Mouse (Mus musculus): ENCODE data around the gene Zfp420. TPM values are rescaled to one million over a fixed set of nuclear protein-coding genes. Genes with fewer than 3 reads are reported as not detected.
"Not testable (repeated sequence)": the region's sequence is repeated elsewhere in the genome, so short reads cannot be mapped to it uniquely, and the experiment has no call there.

The Zfp420 gene
- 1 to 10 TPM; 5.0 to 6.3 TPM for total RNA-seq (2021)
- long read RNA-seq, experiment 1, partial matches to known transcripts: 0 of 4 reads
- long read RNA-seq, experiment 1, other reads (novel, unspliced or antisense): 2 of 4 reads
- long read RNA-seq, experiment 2, partial matches to known transcripts: 0 of 1 reads
- long read RNA-seq, experiment 2, other reads (novel, unspliced or antisense): 0 of 1 reads

DNA sequence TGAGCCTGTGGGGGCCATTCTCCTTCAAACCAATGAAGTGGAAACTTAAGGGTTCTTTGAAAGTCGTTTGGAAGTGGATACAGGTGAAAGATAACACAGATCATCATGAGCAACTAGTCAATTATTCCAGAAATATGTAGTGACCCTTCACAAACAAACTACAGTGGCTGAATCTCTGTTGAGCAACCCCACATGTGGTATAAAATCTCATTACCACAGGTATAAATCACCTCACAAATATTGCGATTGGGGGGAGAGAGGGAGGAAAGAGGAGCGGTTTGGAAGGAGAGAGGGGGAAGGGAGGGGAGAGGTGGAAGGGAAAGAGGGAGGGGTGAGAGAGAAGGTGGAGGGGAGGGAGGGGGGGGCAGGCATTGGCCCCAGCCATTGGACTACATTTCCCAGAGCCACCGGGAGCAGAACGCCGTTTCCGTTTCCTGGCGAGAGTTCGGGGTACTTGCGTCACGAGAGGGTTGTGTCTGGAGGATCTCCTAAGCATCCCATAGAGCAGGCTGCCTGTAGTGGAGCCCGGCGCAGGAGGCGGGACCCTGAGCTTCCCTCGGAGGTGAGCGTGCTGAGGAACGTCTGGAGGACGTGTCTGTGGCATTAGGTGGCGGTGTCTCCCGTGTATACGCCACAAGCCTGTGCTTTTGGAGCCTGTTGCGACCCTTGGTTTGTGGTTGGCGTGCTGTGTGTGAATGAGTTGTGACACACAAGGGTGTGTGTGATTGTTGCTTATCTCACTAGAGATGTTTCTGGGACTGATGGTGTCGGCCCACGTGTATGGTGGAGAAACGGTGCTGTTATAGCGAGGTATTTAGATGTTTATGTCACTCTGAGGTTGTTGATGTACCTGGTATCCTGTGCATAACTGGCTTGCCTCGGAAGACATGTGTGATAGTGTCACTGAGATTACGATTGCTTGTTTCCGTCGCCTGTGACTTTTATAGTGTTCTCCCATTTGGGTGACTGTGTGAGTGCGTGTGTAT lies at the start of gene Zfp420:
Gene Zfp420, plus strand, starts transcription at position 448 of the 986 bp plus-strand sequence.
- DNase-seq: peak; percentile 92 to 93

DNA sequence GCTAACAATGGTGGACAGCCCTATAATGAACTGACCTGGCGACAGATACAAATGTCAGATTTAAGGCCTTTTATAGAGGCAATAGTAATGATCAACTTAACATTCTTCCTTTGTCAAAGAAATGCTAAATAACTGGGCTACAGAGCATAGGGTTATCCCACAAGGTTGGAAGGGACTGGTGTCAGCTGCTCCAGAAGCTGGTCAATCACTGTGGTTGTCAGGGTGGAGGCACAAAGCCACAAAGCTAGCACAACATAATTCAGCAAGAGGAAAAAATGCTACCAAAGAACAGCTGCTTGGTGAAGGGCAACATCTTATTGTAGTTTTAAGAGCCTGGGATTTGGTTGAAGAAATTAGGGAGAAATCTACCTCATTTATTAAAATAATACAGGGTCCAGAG lies 47.5 kb upstream of the Zfp420 start:
- no peak for DNase-seq

DNA sequence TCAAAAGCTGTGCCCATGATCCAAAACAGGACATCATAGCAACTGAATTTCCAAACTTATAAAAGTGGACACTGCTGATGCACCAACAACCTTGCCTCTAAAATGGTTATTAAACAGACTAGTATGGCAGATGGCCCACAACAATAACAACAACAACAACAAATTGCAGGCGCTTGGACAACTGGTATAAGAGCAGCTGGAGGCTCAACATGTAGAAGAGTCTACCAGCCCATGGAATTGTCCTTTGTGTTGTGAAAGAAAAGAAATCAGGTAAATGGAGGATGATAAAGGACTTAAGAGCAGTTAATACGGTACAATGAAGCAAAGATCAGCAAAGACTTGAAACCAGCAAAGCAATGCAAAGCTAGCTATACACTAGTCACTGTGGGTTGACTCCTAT lies 45.4 kb upstream of the Zfp420 start:
- DNase-seq: no peak

DNA sequence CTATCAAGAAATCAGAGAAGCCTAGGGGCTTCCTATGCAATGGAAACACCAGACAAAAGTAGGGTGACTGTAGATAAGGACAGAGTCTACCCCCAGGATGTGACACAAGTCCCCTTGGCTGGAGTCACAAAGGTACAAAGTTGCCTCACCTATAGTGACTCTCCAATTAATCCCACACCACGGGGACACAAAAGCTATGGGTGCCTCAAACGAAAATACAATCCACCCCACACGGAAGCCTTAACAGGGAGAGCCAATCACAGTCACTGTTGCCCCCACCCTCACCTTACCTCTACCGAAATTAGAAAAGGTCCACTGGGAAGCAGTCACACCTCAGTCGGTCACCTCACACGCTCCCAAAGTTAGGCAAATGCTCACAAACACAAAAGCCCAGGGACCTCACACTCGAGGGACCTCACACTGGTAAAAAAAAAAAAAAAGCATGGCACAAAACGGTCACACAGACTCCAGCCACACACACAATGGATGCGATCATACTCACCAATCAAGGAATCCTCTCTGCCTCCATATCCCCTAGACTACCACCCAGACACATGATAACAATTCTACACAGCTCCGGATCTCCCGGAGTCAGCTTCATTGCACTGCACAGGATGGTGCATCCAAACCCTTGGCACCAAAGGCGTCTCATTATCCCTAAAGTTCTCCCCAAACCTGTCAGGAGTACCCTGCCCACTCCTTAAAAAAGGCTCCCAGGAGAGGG lies 44.6 kb upstream of the Zfp420 start:
- DNase-seq: no peak

DNA sequence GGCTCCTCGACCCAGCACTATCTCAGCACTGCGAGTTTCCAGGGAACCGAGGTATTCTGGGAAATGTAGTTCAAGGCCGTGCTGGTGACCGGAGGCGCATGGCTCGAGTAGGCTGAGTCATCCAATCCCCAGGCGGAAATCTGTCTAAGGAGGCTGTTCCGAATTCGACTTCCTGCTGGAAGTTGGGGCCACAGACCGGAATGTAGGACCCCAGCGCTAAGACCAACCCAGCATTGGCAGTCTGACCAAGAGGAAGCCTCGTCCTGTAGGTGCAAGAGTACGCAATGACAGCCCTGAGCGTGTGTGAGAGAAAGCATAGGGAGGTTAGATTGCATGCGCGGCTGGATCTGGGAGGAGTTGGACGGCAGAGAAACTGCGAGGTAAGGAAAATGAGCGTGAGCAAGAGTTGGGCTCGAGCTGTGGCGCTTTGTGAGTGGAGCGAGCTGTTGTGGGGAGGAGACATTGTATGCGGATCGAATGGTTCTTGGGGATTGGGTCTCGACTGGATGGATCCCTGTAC lies 43.8 kb upstream of the Zfp420 start, which contains the start of gene Zfp790:
Gene Zfp790, plus strand, starts transcription at position 205 of the 520 bp plus-strand sequence.
- peak; percentile 90 to 91 for DNase-seq

DNA sequence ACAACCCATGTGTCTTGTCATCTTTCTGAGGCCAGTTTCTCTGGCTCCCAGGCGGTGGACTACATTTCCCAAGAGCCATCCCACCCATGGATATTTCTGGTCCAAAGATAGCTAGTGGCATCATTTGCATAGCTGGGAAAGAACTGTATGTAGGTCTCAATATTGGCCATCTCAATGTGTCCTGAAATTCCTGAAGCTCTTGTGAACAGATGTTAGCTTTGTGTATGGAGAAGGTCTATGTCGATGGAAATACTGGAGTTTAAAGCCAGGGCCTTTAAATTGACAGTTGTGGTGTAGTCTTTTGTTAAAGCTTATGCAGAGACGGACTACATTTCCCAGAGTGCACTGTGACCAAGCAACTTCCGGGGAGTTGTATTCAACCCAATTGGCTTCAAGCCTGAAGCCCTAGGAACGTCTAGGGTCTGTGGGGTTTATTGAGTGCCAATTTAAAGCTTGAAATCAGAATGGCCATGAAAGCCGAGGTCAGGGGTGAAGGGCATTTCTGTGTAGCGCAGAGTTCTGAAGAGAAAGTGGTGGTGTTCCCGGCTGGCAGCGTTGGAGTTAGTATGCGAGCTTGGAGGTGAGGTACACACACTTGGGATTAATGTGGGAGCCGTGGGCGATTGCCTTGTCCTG lies 41.0 kb upstream of the Zfp420 start:
- peak; percentile 72 to 82 for DNase-seq

DNA sequence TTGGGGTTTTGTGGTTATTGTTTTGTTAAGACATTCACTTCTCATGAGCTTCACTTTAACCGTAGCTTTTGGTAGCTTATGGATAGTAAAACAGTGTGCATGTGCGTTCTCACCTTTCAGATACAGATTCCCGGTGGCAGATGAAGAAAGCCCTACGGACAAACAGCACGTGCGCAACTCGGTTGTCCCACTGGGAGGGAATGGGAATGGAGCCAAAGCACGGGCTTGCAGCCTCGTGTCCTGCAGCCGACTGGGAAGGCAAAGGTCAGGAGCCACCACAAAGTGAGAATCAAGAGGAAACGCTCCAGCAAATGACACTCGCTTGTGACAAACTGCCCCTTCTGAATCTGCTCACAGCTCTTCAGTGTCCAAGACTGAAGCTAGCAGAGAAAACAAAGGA lies 31.8 kb upstream of the Zfp420 start:
- no peak for DNase-seq

DNA sequence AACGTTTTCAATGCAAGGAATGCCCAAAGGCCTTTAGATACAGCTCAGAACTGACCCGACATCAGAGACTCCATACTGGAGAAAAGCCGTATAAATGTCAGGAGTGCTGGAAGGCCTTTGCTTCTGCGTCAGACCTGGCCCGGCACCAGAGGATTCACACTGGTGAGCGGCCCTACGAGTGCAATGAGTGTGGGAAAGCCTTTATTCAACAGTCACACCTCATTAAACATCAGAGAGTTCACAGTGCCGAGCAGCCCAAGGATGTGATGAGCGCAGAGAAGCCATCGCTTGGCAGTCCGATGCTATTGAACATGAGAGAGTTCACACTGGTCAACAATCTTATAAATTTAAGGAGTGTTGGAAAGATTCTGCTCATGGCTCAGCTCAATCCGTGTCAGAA lies 30.0 kb upstream of the Zfp420 start:
- DNase-seq: no peak

DNA sequence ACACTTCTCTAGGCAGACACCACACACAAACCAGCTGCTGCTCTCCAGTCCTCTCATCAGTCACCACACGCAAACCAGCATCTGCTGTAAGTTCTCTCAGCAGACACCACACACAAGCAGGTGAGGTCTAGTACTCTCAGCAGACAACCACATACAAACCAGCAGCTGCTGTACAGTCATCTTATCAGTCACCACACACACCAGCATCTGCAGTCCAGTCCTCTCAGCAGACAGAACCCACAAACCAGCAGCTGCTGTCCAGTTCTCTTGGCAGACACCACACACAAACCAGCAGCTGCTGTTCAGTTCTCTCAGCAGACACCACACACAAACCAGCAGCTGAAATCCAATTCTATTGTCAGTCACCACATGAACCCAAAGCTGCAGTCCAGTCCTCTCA lies 23.0 kb upstream of the Zfp420 start:
- DNase-seq: no peak

DNA sequence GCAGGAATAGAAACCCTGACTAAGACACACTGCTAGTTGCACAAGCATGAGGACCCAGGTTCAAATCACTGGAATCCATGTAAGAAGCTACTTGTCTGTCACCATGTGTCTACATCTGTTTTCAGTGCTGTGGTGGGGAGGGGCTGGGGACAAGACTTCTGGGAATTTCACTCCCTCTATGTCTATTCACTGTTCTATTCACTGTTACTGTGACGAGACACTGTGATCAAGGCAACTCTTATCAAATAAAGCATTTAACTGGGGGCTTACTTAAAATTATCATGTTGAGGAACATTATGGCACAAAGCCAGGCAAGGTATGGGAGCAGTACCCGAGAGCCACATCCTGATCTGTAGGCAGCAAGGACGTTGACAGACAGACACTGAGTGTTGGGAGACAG lies 20.5 kb upstream of the Zfp420 start:
- DNase-seq: no peak

DNA sequence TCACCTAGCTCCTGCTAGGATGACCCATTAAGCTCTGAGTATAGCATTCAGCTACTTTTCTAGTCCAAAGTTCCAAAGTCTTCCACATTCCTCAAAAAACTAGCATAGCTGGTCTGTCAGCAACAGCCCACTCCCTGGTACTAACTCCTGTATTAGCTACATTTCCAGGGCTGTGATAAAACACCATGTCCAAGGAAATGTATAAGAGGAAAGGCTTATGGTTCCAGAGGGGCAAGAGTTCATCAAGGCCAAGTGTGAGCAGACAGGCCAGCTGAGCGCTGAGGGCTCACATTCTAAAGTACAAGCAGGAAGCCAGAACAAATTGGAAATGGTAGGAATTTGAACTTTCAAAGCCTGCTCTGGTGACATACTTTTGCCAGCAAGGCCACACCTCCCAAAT lies 17.7 kb upstream of the Zfp420 start:
- DNase-seq: no peak

DNA sequence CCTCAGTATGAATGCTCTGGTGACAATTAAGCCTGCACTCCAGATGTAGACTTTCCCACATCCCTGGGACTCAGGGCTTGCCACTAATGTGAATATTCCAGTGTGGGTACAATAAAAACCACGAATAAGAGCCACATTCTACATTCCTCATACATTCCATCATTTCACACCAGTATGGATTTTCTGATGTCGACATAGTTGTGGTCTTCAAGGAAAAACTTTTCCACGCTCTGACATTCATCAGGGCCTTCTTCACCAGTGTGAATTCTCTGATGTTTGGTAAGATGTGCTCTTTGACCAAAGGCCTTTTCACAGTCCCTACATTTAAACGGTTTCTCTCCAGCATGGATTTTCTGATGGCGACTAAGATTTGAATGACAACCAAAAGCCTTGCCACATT lies 15.2 kb upstream of the Zfp420 start:
- no peak for DNase-seq

DNA sequence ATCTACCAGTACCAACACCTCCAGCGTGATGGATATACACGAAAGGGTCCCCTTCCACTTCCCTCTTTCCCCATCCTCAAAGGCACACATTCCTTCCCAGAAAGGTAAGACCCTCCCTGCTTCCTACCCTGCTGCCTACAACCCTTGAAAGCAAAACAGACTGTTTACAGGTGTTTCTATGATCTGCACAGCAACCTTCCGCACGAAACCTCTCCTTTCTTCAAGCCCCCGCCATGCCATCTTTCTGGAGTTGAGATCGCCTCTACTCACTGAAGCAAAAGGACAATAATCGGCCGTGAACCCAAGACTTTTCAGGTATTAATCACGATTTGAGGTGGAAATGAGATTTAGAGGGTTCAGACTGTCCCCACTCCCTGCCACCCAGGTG lies 7.0 kb upstream of the Zfp420 start:
- no peak for DNase-seq

DNA sequence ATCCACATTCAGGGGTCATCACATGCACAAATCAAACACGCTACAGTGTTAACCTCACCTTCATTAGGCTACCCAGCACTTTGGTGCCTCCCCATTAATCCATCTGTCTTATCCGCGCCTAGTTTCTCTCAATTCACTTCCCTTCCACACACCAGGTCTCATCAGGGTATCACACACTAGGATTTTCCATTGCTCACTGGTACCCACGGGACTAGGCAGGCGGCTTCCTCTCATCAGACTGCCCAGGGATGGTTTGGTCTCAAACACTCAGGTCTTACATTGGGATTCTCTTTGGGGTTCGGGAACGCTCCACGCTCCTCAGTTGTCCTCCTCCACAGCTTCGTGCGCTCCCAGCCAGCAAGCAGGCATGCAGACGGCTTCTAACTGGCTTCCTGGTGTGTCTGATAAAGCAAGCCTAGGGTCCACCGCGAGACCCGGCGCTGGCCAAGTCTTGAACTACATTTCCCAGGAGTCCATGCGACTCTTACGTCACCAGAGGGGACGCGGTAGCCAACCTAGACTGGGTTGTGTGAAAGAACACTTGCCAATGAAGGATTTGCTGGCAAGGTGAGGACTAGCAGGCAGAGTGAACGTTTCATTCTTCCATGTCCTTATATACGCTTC lies 6.4 kb upstream of the Zfp420 start, which contains the start of gene Zfp940:
Gene Zfp940, minus strand, starts transcription at position 451 of the 624 bp plus-strand sequence.
- DNase-seq: peak; percentile 84

DNA sequence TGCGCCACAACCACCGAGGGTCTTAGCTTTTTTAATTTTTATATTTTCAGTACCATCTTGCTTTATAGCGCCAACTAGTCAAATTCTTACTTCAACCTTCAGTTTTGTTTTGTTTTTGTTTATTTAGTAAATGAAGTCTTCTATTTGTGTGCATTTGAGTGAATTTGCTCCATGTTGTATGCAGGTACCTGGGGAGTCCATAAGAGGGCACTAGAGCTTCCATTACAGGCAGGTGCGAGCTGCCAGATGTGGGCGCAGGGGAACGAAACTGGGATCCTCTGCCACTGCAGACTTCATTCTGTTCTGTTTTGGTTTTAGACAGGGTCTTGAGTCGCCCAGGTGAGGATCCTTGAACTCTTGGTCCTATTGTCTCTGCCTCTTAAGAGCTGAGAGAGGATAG lies 1.9 kb downstream of the Zfp420 start:
- DNase-seq: no peak

DNA sequence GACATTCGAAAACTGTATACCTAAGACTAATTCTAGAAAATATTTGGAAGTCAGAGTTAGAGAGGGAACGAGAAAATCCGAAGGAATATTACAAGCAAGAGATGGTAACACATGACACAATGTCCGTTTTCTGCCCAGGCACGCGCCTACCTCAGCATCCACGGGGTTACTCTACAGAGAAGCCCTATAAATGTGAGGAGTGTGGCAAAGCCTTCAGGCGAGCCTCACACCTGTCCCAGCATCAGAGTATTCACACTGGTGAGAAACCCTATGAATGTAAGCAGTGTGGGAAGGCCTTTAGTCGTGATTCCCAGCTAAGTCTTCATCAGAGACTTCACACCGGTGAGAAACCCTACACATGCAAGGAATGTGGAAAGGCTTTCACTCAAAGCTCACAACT lies 14.5 kb downstream of the Zfp420 start:
- DNase-seq: no peak

DNA sequence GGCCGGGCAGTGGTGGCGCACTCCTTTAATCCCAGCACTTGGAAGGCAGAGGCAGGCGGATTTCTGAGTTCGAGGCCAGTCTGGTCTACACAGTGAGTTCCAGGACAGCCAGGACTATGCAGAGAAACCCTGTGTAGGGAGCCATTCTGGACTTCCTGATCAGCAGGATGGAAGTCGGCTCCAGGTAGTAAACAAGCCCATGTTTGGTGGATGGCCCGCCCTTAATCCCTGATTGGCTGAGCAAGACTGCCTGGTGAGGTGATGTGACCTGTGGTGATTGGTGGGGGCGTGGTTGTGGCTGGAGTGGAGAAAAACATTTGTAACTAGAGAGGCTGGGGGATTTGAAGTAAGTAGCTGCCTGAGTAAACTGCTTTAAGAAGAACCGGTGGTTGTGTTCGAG lies 17.8 kb downstream of the Zfp420 start:
- DNase-seq: not testable (repeated sequence)

DNA sequence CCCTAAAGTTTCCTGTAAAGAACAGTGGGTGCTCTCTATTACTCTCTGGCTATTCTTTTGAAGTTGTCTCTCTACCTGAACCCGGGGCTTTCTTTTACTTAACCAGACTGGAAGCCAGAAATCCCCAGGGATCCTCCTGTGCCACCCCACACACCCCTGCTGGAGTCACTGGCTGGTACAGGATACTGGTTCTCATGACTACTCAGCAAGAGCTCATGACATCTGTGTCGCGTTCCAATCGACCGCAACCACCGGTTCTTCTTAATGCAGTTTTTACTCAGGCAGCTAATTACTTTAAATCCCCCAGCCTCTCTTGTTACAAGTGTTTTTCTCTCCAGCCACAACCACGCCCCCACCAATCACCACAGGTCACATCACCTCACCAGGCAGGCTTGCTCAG lies 20.3 kb downstream of the Zfp420 start:
- DNase-seq: no peak

DNA sequence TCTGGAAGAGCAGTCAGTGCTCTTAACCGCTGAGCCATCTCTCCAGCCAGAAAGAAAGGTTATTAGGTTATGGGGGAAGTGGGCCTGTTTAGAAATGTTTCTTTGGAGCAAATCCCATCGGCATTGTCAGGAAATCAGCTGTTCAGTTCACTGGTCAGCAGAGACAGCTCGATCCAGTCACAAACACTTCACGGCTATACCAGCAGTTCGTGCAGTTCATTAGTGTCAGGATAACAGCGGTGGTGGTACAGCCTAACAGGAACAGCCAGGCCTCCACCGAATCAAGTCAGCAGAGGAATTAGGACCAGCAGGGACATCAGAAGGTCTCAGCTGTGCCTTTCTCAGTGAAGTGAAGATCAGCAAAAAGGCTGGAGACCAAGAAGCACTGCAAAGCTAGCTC lies 21.1 kb downstream of the Zfp420 start:
- DNase-seq: no peak

DNA sequence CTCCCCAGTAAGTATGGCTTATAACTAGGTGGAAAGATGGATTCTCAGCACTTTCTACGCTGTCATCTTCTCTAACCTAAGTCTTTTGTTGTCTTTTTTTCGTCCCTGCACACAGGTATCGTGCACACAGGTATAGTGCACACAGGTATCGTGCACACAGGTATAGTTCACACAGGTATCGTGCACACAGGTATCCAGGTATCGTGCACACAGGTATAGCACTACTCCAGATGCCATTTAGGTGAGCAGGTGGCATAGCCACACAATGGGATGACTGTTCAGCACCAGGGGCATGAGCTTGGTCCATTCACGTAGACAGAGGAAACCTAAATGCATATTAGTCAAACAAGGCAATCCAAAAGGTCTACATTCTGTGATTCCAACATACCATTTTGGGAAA lies 30.7 kb downstream of the Zfp420 start:
- no peak for DNase-seq

DNA sequence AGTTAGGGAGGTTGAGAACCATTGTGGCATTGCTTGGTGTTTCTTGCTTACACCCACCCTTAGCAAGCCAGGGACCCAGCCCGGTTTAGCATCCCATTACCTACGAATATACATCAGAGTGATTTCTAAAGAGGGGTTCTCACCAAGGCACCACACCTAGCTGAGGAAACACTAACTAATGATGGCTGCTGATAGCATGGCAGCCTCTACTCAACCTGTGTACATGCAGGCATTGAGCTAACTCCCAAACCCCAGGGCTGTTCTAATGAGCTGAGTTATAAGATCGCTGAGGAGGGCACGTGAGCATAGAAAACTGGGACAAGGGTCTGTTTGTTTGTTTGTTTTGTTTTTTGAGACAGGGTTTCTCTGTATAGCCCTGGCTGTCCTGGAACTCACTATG lies 33.0 kb downstream of the Zfp420 start:
- DNase-seq: no peak

DNA sequence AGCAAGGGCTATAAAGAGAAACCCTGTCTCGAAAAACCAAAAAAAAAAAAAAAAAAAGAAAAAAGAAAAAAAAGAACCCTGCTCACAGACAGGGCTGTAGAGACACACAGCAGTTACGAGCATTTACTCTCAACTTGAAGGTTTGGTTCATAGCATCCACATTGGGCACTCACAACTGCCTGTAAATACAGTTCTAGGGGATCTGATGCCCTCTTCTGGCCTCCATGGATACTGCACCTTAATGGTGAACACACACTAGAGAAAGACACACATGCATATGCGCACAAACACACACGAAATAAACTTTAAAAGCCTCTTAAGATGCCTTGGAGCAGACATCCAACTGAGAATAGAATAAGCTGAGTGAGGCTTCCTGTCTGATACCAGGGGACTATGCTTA lies 38.6 kb downstream of the Zfp420 start:
- DNase-seq: no peak

All from adrenal gland, postnatal 36 days (tissue).